Mouse (Mus musculus): Measurements from ENCODE around the gene Htra3. TPM values are rescaled to one million over a fixed set of nuclear protein-coding genes. Genes with fewer than 3 reads are reported as not detected.

Htra3 gene
- polyA plus RNA-seq, 1 experiment from 2014 or later: 17.3 TPM

DNA sequence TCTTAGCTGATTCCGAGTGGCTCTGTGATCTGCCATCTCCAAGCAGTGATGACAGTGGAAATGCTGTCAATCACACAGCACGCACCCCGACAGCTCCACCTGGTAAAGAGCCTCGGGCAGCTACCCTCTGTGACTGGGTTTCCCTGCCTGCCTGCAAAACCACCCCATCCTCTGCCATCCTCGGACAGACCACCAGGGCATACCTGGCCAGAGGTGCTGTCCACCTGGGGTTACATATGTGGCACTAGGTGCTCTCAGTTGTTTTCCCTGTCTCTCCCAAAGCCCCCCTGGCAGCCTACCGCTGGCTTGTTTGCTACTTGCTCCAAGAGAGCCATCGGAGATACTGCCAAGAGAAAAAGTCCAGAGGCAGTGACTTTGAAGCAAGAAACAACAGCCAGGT is 72.8 kb downstream of the Htra3 start:
- H3K9me3 ChIP-seq (ENCODE audit: control insufficient read depth, low read length): no peaks in the 10 kb centered on the region
- H3K27me3 ChIP-seq (replicated peaks; ENCODE audit: control insufficient read depth, insufficient read depth, low read length): no peaks in the 10 kb centered on the region
- no peak overlapping the region for H3K27ac ChIP-seq (ENCODE audit: low read depth, low read length)
- ATAC-seq: no peak
- no peak overlapping the region for H3K4me3 ChIP-seq (ENCODE audit: low read length)
- peaks cover 13% of the 10 kb centered on the region for H3K36me3 ChIP-seq (ENCODE audit: control insufficient read depth, insufficient read depth, low read length)
- H3K4me1 ChIP-seq (ENCODE audit: control insufficient read depth, insufficient read depth, low read depth, low read length): peaks cover 14% of the 10 kb centered on the region
- H3K9ac ChIP-seq (ENCODE audit: low read depth, low read length): no peak overlapping the region
- no peak overlapping the region for H3K4me2 ChIP-seq (ENCODE audit: low read length)
- 84% methylated on average over 7 of the region's 7 CpGs for WGBS

DNA sequence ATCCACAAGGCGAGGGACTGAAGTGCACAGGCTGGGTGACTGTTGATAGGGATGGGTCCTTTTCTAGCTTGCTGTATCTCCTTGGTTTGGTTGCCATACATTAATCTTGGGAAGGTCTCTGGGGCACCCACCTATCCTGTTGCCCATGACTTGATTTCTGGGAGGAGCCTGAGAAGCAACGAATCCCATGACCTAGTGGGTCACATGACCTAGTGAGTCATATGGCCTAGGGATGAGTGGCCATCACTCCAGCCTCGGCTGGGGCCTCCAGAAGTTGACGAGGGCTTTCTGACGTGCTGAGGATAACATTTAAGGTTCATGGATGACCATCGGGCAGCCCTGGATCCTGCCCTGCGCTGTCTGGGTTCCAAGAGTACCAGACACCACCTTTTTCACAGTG is 74.2 kb downstream of the Htra3 start:
- H3K27me3 ChIP-seq (replicated peaks; ENCODE audit: control insufficient read depth, insufficient read depth, low read length): no peaks in the 10 kb centered on the region
- peaks cover 14% of the 10 kb centered on the region for H3K4me1 ChIP-seq (ENCODE audit: control insufficient read depth, insufficient read depth, low read depth, low read length)
- no peak overlapping the region for H3K9ac ChIP-seq (ENCODE audit: low read depth, low read length)
- H3K27ac ChIP-seq (ENCODE audit: low read depth, low read length): no peak overlapping the region
- WGBS: 89% methylated on average over 7 of the region's 7 CpGs
- no peaks in the 10 kb centered on the region for H3K9me3 ChIP-seq (ENCODE audit: control insufficient read depth, low read length)
- H3K4me2 ChIP-seq (ENCODE audit: low read length): no peak overlapping the region
- H3K4me3 ChIP-seq (ENCODE audit: low read length): no peak overlapping the region
- H3K36me3 ChIP-seq (ENCODE audit: control insufficient read depth, insufficient read depth, low read length): peaks cover 18% of the 10 kb centered on the region
- ATAC-seq: no peak

Other genes starting within 250 kb of the Htra3 start
- gene Cpz, start 154.1 kb downstream of the Htra3 start, polyA plus RNA-seq (2015; fragmentation: Nextera tagmentation; extraction: Ambion mirVana): 1.2 and 2.4 TPM in 2 replicates
- gene Trmt44, start 104.7 kb downstream of the Htra3 start, polyA plus RNA-seq (2015; fragmentation: Nextera tagmentation; extraction: Ambion mirVana): 6.2 and 6.4 TPM in 2 replicates
- 12.0 and 13.2 TPM in 2 replicates for gene Acox3, start 96.7 kb downstream of the Htra3 start, polyA plus RNA-seq (2015; fragmentation: Nextera tagmentation; extraction: Ambion mirVana)
- gene Sh3tc1, start 60.2 kb upstream of the Htra3 start, polyA plus RNA-seq (2015; fragmentation: Nextera tagmentation; extraction: Ambion mirVana): 2.6 and 2.7 TPM in 2 replicates
- 39.3 and 40.2 TPM in 2 replicates for gene Ablim2, start 78.1 kb upstream of the Htra3 start, polyA plus RNA-seq (2015; fragmentation: Nextera tagmentation; extraction: Ambion mirVana)
- gene Afap1, start 213.5 kb upstream of the Htra3 start, polyA plus RNA-seq (2015; fragmentation: Nextera tagmentation; extraction: Ambion mirVana): 54.8 and 69.4 TPM in 2 replicates

Measured in hindbrain, embryonic 16.5 days (tissue).